Comparison of ENCODE assay signal across 8 mouse cellular contexts in the genomic region with DNA sequence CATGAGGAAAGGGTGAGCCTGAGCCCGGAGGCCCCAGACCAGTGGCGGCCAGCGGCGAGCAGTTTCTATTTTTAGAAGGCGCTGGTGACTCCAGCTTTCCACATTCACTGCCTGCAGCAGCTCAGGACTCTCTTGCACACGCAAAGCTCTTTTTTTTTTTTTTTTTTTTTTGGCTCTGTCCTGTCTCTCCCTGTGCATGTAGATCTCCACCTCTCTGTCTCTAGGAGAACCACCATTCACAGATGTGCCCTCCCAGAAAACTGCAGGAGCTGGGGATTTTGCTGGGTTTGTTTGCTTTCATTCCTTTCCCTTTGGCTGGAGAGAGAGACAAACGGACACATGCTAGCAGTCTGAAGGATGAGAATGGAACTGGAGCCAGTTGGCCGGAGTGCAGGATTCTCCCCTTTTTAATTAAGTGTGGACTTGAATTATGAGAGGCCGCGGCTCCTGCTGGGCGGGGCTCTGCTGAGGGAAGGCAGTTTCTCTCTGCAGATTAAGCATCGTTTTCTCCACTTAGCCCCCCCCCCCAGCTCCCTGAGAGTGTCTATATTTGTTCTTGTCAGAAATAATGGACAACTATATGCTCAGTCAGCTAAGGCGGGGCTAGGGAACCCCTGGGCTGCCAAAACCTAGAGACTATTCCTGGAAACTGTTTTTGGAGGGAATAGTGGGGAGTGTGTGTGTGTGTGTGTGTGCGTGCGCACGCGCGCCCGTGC. TPM values are rescaled to one million over a fixed set of nuclear protein-coding genes. Genes with fewer than 3 reads are reported as not detected.
A peak's percentile ranks its signal among the peaks of the same experiment; 100 is the strongest.
DNase-seq lines count a peak whose midpoint lies in the region; ATAC-seq lines count a peak whose summit lies in the region.

No protein-coding gene starts in this region.

- H3K4me1 ChIP-seq in liver, embryonic 11.5 days (replicated peaks; ENCODE audit: control insufficient read depth, insufficient read depth, low read length): no peaks in the 10 kb centered on the region; the same call in 1 of the 2 replicates

- no peaks in the 10 kb centered on the region for H3K9me3 ChIP-seq in liver, embryonic 11.5 days (ENCODE audit: control insufficient read depth, low read length)

- H3K4me3 ChIP-seq in liver, embryonic 11.5 days (ENCODE audit: low read depth, low read length): no peak overlapping the region

- 39% methylated on average over 19 of the region's 19 CpGs for WGBS in liver, embryonic 11.5 days

- H3K4me2 ChIP-seq in liver, embryonic 11.5 days: peak overlapping the region; percentile 34; the same call in 1 of the 2 replicates

- peaks cover 24% of the 10 kb centered on the region for H3K27me3 ChIP-seq in liver, embryonic 11.5 days (replicated peaks; ENCODE audit: control insufficient read depth, insufficient read depth, low read length)

- H3K9ac ChIP-seq in liver, embryonic 11.5 days (ENCODE audit: low read depth, low read length): no peak overlapping the region

- peak; percentile 18 for DNase-seq in embryo, embryonic 10 days (ENCODE audit: low spot score)
- DNase-seq in embryo, embryonic 11 days: no peak
- DNase-seq in brain, adult 2 months (ENCODE audit: low read depth, low spot score): peak; percentile 24
- peak; percentile 66 for DNase-seq in heart, postnatal 4 days
- DNase-seq in liver, embryonic 11.5 days (ENCODE audit: low spot score): no peak
- peak; percentile 61 for DNase-seq in retina, postnatal 1 day
- no peak for DNase-seq in cerebellum, adult 11 months

- H3K36me3 ChIP-seq in liver, embryonic 11.5 days (ENCODE audit: control insufficient read depth, insufficient read depth, low read length): no peaks in the 10 kb centered on the region

- H3K27ac ChIP-seq in liver, embryonic 11.5 days (ENCODE audit: low read depth, low read length): 0 out of 2 replicates have a peak overlapping the region, but pooled peaks have one; percentile 6

- no peak for ATAC-seq in liver, embryonic 11.5 days (replicated peaks; ENCODE audit: low FRiP score)
- ATAC-seq in monocyte, adult 5-6 weeks (replicated peaks; ENCODE audit: insufficient number of reproducible peaks, low FRiP score, low TSS enrichment, poor library complexity, severe bottlenecking): no peak

RNA-seq across cellular contexts. Expression of a gene that starts 5.8 kb away (rescaled TPM):
- 1 to 10 TPM; 6.6 to 6.8 TPM for total RNA-seq in heart, postnatal 4 days (2021)
- 3.3 and 3.9 TPM in 2 replicates for polyA plus RNA-seq in liver, embryonic 11.5 days (2014; fragmentation: Nextera tagmentation; extraction: Ambion mirVana)
- not detected in 3 replicates for total RNA-seq in monocyte, adult 5-6 weeks (2017)

RNA-seq across cellular contexts. Expression of a gene that starts 58.2 kb away (rescaled TPM):
- total RNA-seq in heart, postnatal 4 days (2021): 10 to 100 TPM; 21.6 to 21.7 TPM
- 37.6 and 38.8 TPM in 2 replicates for polyA plus RNA-seq in liver, embryonic 11.5 days (2014; fragmentation: Nextera tagmentation; extraction: Ambion mirVana)
- 45.9 to 64.3 TPM (median 49.0 TPM) in 3 replicates for total RNA-seq in monocyte, adult 5-6 weeks (2017)

Comparison
In these comparisons a context has a peak if more than half of its experiments do, and no peak if none do; other contexts are left out.
1. DNase-seq: peak in embryo, embryonic 10 days (single experiment), brain, adult 2 months (single experiment), heart, postnatal 4 days (single experiment) and retina, postnatal 1 day (single experiment); none in embryo, embryonic 11 days (single experiment), liver, embryonic 11.5 days (single experiment) and cerebellum, adult 11 months (single experiment).